Mouse (Mus musculus) frontal cortex, adult (tissue): ENCODE results near the gene Flot2.
"Not testable (repeated sequence)": the region's sequence is repeated elsewhere in the genome, so short reads cannot be mapped to it uniquely, and the experiment has no call there.

Experiments used
- ATAC-seq: cut with Nextera tagmentation; 2 replicates; pipeline ENCODE4 v1.9.2; 2017; ENCODE audit warnings: mild to moderate bottlenecking, moderate library complexity, mixed read lengths; ENCODE audit not compliant: low TSS enrichment

The Flot2 gene

GRCm38 (mm10) chr11:78037831-78038752 is at the start of gene Flot2:
Gene Flot2 (plus strand): TSS chr11:78037931.
- ATAC-seq: peak; percentile 80; the same call in 1 of the 2 replicates

GRCm38 (mm10) chr11:77989071-77989690 is 48.5 kb upstream of the Flot2 start:
- 0 out of 2 replicates have a peak, but pooled peaks have one; percentile 17 for ATAC-seq

GRCm38 (mm10) chr11:77995556-77995955 is 42.2 kb upstream of the Flot2 start:
- ATAC-seq: no peak

GRCm38 (mm10) chr11:78006446-78006845 is 31.3 kb upstream of the Flot2 start:
- no peak for ATAC-seq

- ATAC-seq: peak; percentile 70; the same call in 1 of the 2 replicates
Observed at GRCm38 (mm10) chr11:78019676-78020075, 18.1 kb upstream of the Flot2 start.

- ATAC-seq: no peak
Observed at GRCm38 (mm10) chr11:78023607-78024006, 14.1 kb upstream of the Flot2 start.

- ATAC-seq: no peak
Observed at GRCm38 (mm10) chr11:78029240-78029639, 8.5 kb upstream of the Flot2 start.

GRCm38 (mm10) chr11:78030600-78030999 is 7.1 kb upstream of the Flot2 start:
- ATAC-seq: no peak

GRCm38 (mm10) chr11:78031389-78031788 is 6.3 kb upstream of the Flot2 start:
- ATAC-seq: no peak

- peak; percentile 87 for ATAC-seq
Observed at GRCm38 (mm10) chr11:78031947-78032808, 5.6 kb upstream of the Flot2 start, which contains the start of gene Dhrs13. Gene Dhrs13 (plus strand): TSS chr11:78032280.

GRCm38 (mm10) chr11:78032809-78033195 is 4.9 kb upstream of the Flot2 start:
- ATAC-seq: no peak

- ATAC-seq: no peak
Observed at GRCm38 (mm10) chr11:78033931-78034617, 3.7 kb upstream of the Flot2 start.

GRCm38 (mm10) chr11:78036791-78037190 is 940 bp upstream of the Flot2 start:
- ATAC-seq: no peak

- ATAC-seq: no peak
Observed at GRCm38 (mm10) chr11:78040878-78041277, 3.1 kb downstream of the Flot2 start.

GRCm38 (mm10) chr11:78042290-78042870 is 4.6 kb downstream of the Flot2 start:
- ATAC-seq: not testable (repeated sequence)

GRCm38 (mm10) chr11:78044758-78045251 is 7.1 kb downstream of the Flot2 start:
- ATAC-seq: no peak

GRCm38 (mm10) chr11:78048637-78049036 is 10.9 kb downstream of the Flot2 start:
- ATAC-seq: not testable (repeated sequence)

- ATAC-seq: no peak
Observed at GRCm38 (mm10) chr11:78053078-78053477, 15.3 kb downstream of the Flot2 start.

- no peak for ATAC-seq
Observed at GRCm38 (mm10) chr11:78056946-78057345, 19.2 kb downstream of the Flot2 start.
